Mouse (Mus musculus) liver, postnatal 0 days (tissue): ENCODE measurements at regions not wholly inside any gene's neighbourhood (a gene's known extent, or its start where the extent isn't known, plus 50 kb on each side); places are given as distances from the start of the nearest gene placed in this dataset.

Experiments used
- ATAC-seq: fragments of 200-750 bp; cut with Nextera tagmentation; 2 replicates; pipeline ENCODE4 v1.8.0; 2017; ENCODE audit warnings: mild to moderate bottlenecking, moderate library complexity
- DNase-seq: peaks from one replicate; pipeline ENCODE4 v3.0.0-alpha.2; 2016
- H3K27ac ChIP-seq: fragments of 300-500 bp; sonication (generic); 2 replicates; pipeline ENCODE4 v1.5.1; 2014; ENCODE audit warnings: antibody characterized with exemption, moderate library complexity, mild to moderate bottlenecking, low read depth
- H3K27me3 ChIP-seq: fragments of 300-500 bp; sonication (generic); 2 replicates; pipeline ENCODE4 v1.6.1; 2014; ENCODE audit warnings: low read length, control low read depth, mixed read lengths; ENCODE audit not compliant: insufficient read depth
- H3K36me3 ChIP-seq: fragments of 300-500 bp; sonication (generic); replicated peaks from 2 replicates; pipeline ENCODE4 v1.6.1; 2014; ENCODE audit warnings: mild to moderate bottlenecking, control low read depth, low read length, moderate library complexity, mixed read lengths; ENCODE audit not compliant: insufficient read depth
- H3K4me1 ChIP-seq: fragments of 300-500 bp; sonication (generic); 2 replicates; pipeline ENCODE4 v1.6.1; 2014; ENCODE audit warnings: antibody characterized with exemption, mild to moderate bottlenecking, control low read depth; ENCODE audit not compliant: insufficient read depth
- H3K4me2 ChIP-seq: fragments of 300-500 bp; sonication (generic); 2 replicates; pipeline ENCODE4 v1.6.1; 2014; ENCODE audit warnings: low read depth, mild to moderate bottlenecking, low read length, moderate library complexity, mixed read lengths
- H3K4me3 ChIP-seq: fragments of 300-500 bp; sonication (generic); 2 replicates; pipeline ENCODE4 v1.5.1; 2014; ENCODE audit warnings: low read depth, low read length
- H3K9ac ChIP-seq: fragments of 300-500 bp; sonication (generic); replicated peaks from 2 replicates; pipeline ENCODE4 v1.6.1; 2014; ENCODE audit warnings: mild to moderate bottlenecking, moderate library complexity
- H3K9me3 ChIP-seq: fragments of 300-500 bp; sonication (generic); 2 replicates; pipeline ENCODE4 v1.6.1; 2016; ENCODE audit warnings: mild to moderate bottlenecking, control low read depth, low read length, mixed read lengths
- CTCF ChIP-seq: sonication (generic); IDR thresholded peaks from 2 replicates; pipeline ENCODE4 v1.5.1; 2016; ENCODE audit warnings: antibody characterized with exemption, low read depth
- EP300 ChIP-seq: IDR thresholded peaks from 2 replicates; pipeline ENCODE4 v1.6.1; 2016; ENCODE audit warnings: antibody characterized with exemption, low read depth, mild to moderate bottlenecking
- WGBS: fragments of 180-500 bp; shearing (Covaris S2); extraction: QIAGEN DNeasy Blood & Tissue Kit; methylation state at CpG from one replicate; pipeline ENCODE4 v1.1.7; 2014; ENCODE audit not compliant: insufficient replicate concordance; 5-methylcytosine and 5-hydroxymethylcytosine counted together

DNA sequence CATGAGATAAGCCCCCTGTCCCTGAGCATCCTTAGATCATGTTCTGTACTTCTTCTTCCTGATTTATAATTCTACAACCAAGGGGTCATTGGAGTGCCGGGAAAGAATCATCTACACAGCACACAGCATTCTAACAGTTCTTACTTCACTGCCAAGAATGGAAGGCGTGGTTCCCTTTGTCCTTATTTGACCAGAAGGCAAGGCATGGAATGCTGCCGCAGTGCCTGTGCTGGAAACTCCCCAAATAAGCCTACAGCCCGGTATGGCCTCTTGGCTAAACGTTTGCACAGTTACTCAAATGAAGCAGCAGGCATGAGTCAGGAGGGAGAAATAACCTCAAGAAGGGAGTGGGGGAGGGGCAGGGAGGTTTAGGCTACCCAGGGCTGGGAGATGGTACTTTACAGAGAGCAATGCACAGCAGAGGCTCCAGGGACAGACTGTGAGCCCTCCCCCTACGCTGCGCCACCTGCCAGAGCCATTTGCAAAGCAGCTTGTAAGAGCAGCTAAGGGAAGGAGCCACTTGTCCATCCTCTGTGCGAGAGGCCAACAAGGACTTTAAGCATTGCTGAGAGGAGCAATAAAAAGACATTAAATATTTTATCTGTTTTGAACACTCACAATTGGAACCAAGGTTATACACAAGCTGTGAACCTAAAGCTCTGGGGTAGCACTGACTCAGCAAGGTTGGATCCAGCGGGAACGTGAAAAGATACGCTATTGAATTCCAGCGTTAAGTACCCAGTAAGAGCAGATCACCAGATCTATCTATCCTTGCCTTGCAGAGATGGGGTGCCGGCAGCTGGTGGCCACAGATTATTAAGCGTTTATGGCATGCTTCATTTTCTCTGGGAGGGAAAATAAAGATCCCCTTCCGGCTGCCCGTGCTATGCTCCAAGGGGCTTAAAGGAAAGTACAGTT is 104.2 kb upstream of the Klf7 start:
- Histone ChIP-seq H3K27me3 (no peaks in the 10 kb centered on the region), H3K4me2 (no peak overlapping the region), H3K4me3 (no peak overlapping the region), H3K9me3 (no peaks in the 10 kb centered on the region), H3K27ac (no peak overlapping the region), H3K36me3 (no peaks in the 10 kb centered on the region), H3K4me1 (0 out of 2 replicates have a peak, but pooled peaks cover 2% of the 10 kb centered on the region), H3K9ac (no peak overlapping the region)
- ATAC-seq (no peak), DNase-seq (peak; percentile 14)
- TF ChIP-seq CTCF (no peak), EP300 (no peak)
- WGBS: 52% methylated on average over 16 of the region's 16 CpGs

DNA sequence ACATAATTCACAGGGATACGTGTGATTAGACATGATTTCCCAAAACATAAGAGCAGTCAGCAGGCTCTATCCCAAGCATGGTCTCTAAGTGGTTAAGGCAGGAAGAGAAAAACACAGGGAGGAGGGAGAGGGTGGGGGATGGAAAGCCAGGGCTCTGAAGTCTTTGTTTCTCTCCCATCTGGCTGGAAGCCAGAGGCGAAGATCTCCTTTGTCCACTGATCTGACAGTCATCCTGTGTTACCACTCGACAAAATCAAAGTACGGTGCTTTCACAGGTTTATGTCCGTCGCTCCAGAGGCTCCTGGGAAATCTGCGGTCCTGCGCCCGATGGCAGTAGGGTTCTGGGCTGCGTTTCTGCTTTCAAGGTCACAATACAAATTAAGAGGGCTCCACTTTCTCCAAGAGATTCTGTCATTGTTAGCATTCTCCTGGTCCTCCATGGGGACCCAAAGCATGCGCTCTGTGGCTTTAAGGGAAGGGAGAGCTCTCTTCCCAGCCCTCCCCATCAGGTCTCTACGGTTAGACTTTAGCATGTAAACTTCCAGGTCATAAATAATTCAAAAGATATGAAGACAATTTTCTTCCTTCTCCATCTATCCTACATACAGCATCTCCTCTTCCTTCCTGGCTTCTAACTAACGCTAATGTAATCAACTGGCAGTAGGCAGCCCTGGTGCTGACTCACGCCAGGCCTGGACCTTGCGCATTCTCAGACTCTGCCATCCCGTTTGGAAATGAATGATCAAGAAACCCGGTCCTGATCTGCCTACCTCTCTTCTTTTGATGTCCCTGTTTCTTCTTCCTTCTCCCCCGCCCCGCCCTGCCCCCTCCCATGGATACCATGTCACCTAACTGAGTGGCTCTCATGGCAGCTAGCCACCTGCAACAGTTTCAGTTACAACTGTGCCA is 102.0 kb upstream of the Klf7 start:
- Histone ChIP-seq H3K27ac (no peak overlapping the region), H3K27me3 (no peaks in the 10 kb centered on the region), H3K9me3 (no peaks in the 10 kb centered on the region), H3K36me3 (no peaks in the 10 kb centered on the region), H3K4me2 (no peak overlapping the region), H3K9ac (no peak overlapping the region), H3K4me3 (no peak overlapping the region), H3K4me1 (0 out of 2 replicates have a peak, but pooled peaks cover 2% of the 10 kb centered on the region)
- no peak for TF ChIP-seq CTCF
- no peak for TF ChIP-seq EP300
- ATAC-seq: no peak
- DNase-seq: no peak
- 76% methylated on average over 19 of the region's 19 CpGs for WGBS

DNA sequence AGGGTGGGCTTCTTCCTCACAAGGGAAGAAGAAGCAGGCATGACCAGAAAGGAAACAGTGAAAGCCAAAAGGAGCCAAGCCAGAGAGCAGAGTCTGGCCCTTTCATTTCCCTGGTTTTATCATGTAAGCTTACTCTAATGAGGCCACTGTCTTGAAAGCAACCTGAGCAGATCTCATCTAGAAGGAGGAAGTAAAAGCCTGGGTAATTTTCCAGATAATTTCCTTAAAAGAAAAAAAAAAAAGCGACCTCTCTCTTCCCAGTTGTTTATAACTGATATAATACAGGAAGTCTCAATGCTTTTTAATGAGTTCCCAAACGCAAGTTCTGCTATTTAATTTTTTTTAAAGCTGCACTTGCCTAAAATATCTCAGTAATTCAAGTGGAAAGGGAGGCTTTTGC is 100.4 kb upstream of the Klf7 start:
- Histone ChIP-seq H3K4me2 (no peak overlapping the region), H3K27me3 (no peaks in the 10 kb centered on the region), H3K4me1 (0 out of 2 replicates have a peak, but pooled peaks cover 2% of the 10 kb centered on the region), H3K4me3 (no peak overlapping the region), H3K9me3 (no peaks in the 10 kb centered on the region), H3K9ac (no peak overlapping the region), H3K27ac (no peak overlapping the region), H3K36me3 (no peaks in the 10 kb centered on the region)
- WGBS: 26% methylated on average over 2 of the region's 2 CpGs
- no peak for TF ChIP-seq CTCF
- DNase-seq: no peak
- no peak for ATAC-seq

DNA sequence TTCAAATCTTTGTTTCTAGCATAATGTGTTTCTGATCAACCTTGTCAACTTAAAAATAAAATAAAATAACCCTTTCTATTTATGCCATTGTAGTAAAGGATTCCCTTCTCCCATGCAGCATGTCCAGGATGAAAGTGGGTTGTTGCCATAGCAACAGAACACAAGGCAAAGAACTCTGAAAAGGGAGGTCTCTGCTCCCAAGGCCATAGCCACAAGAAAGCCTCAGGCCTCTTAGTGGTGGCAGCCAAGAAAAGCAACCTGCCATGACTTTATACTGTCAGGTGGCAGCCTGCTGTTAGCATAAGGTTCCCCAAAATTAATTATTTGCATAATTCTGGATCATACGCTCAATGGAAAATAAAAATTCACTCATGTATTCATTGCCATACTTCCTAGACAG is 98.4 kb upstream of the Klf7 start:
- no peak overlapping the region for H3K4me3 ChIP-seq
- TF ChIP-seq CTCF: no peak
- no peak for TF ChIP-seq EP300
- no peaks in the 10 kb centered on the region for H3K9me3 ChIP-seq
- H3K36me3 ChIP-seq: no peaks in the 10 kb centered on the region
- no peaks in the 10 kb centered on the region for H3K27me3 ChIP-seq
- H3K9ac ChIP-seq: no peak overlapping the region
- no peak overlapping the region for H3K27ac ChIP-seq
- ATAC-seq: no peak
- no peaks in the 10 kb centered on the region for H3K4me1 ChIP-seq
- H3K4me2 ChIP-seq: no peak overlapping the region
- DNase-seq: no peak
- 89% methylated on average over 1 of the region's 1 CpGs for WGBS

DNA sequence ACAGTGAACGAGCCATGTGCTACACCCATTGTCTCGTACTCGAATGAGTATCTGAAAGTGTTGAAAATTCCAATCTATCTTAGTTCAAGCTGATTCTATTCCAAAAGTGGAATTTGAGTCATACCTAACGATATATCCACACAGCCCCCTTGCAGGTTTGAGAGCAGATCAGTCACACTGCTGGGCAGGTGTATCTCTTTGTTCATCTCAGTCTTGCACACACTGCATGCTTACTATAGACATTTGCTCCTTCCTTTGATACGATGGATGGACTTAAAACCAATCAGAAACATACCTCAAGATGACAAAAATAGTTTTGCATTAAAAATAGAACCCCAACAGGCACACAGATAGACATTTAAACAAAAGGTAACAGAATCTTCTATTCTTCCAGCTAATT is 98.0 kb upstream of the Klf7 start:
- TF ChIP-seq EP300 (no peak), CTCF (no peak)
- Histone ChIP-seq H3K4me3 (no peak overlapping the region), H3K27me3 (no peaks in the 10 kb centered on the region), H3K9me3 (no peaks in the 10 kb centered on the region), H3K4me2 (no peak overlapping the region), H3K4me1 (no peaks in the 10 kb centered on the region), H3K9ac (no peak overlapping the region), H3K27ac (no peak overlapping the region), H3K36me3 (no peaks in the 10 kb centered on the region)
- 75% methylated on average over 5 of the region's 5 CpGs for WGBS
- ATAC-seq: no peak
- DNase-seq: no peak

DNA sequence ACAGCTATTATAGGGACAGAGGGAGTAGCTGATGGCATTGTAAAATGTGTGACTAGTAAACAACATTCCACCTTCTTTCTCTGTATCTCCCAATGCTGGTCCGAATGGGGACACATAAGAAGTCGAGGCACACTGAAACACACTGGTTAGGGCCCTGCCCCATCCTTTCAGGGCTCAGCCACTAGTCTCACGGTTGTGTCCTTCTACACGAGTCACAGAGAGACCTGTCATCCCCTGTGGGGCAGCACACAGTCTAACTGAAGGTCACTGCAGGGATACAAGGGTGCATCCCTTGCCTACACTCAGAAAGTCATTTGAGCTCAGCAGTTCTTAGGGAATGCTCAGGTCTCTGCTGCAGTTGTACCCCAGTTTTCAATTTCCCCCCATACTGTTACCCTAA is 93.6 kb upstream of the Klf7 start:
- TF ChIP-seq EP300 (no peak), CTCF (no peak)
- H3K27me3 ChIP-seq: no peaks in the 10 kb centered on the region
- no peaks in the 10 kb centered on the region for H3K4me1 ChIP-seq
- no peaks in the 10 kb centered on the region for H3K9me3 ChIP-seq
- H3K4me3 ChIP-seq: no peak overlapping the region
- no peak overlapping the region for H3K4me2 ChIP-seq
- DNase-seq: no peak
- WGBS: 66% methylated on average over 4 of the region's 4 CpGs
- no peak for ATAC-seq
- no peaks in the 10 kb centered on the region for H3K36me3 ChIP-seq
- H3K27ac ChIP-seq: no peak overlapping the region
- H3K9ac ChIP-seq: no peak overlapping the region
